Mouse (Mus musculus): Measurements from ENCODE around the gene Oxld1.

GRCm38 (mm10) chr11:120417852-120418251, 40.0 kb downstream of the Oxld1 start:
- TF ChIP-seq POLR2A (IDR thresholded peaks at IDR 0.05; ENCODE audit: borderline replicate concordance, insufficient read depth, low read length), result no peak
- no peak for TF ChIP-seq CTCF (IDR thresholded peaks at IDR 0.05; ENCODE audit: borderline replicate concordance, insufficient read depth, low read depth, low read length)

Data from cerebellum, adult 2 months (tissue).